Mouse (Mus musculus) CH12.LX (cell line): Measurements from ENCODE around the gene Mcl1. TPM values are rescaled to one million over a fixed set of nuclear protein-coding genes. Genes with fewer than 3 reads are reported as not detected.

Experiments
- DNase-seq: peaks from one replicate; pipeline ENCODE4 v3.0.0-alpha.2; 2013; ENCODE audit errors: extremely low read depth
- H3K27ac ChIP-seq: 2 replicates; pipeline ENCODE4 v1.5.1; 2012; ENCODE audit warnings: low read depth, mild to moderate bottlenecking, control low read depth, moderate library complexity; ENCODE audit not compliant: insufficient read depth
- H3K27me3 ChIP-seq: replicated peaks from 2 replicates; pipeline ENCODE3; 2012; ENCODE audit warnings: inconsistent platforms
- H3K36me3 ChIP-seq, 2 experiments: replicated peaks in 1 of 2; 2 replicates each; pipeline versions ENCODE3 to v1.6.1; 2012; ENCODE audit warnings: inconsistent platforms in 1 of 2, low read length in 1 of 2, mild to moderate bottlenecking in 1 of 2, mixed read lengths in 1 of 2, moderate library complexity in 1 of 2; ENCODE audit not compliant: control insufficient read depth in 1 of 2, insufficient read depth in 1 of 2
- H3K4me1 ChIP-seq, 2 experiments: 2 replicates each; pipeline ENCODE4 v1.6.1; 2012; ENCODE audit warnings: inconsistent platforms in 1 of 2, moderate library complexity in 1 of 2; ENCODE audit not compliant: insufficient read depth in 2 of 2, control insufficient read depth in 1 of 2
- H3K4me2 ChIP-seq: 2 replicates; pipeline ENCODE4 v1.6.1; 2012; ENCODE audit warnings: low read depth, mild to moderate bottlenecking, control low read depth; ENCODE audit not compliant: poor library complexity, insufficient read depth, severe bottlenecking
- H3K4me3 ChIP-seq, 3 experiments: fragments of 150-350 bp in 1 of 3; sonication (generic) in 1 of 3; replicated peaks in 1 of 3; 2 replicates each; pipeline versions ENCODE3 to v1.5.1; 2011 to 2012; ENCODE audit warnings: low read depth in 2 of 3, low read length in 2 of 3, mild to moderate bottlenecking in 2 of 3, moderate library complexity in 2 of 3, control low read depth in 1 of 3, improper control_type of control experiment in 1 of 3, inconsistent platforms in 1 of 3, mixed read lengths in 1 of 3; ENCODE audit not compliant: poor library complexity in 1 of 3
- H3K79me2 ChIP-seq: replicated peaks from 2 replicates; pipeline ENCODE4 v1.6.1; 2012; ENCODE audit warnings: mild to moderate bottlenecking, moderate library complexity; ENCODE audit not compliant: control insufficient read depth, poor library complexity, insufficient read depth, severe bottlenecking; ENCODE audit errors: extremely low read depth
- H3K9ac ChIP-seq: 2 replicates; pipeline ENCODE4 v1.6.1; 2012; ENCODE audit warnings: low read depth, mild to moderate bottlenecking, control low read depth, moderate library complexity; ENCODE audit not compliant: insufficient read depth
- H3K9me3 ChIP-seq: replicated peaks from 2 replicates; pipeline ENCODE3; 2012; ENCODE audit warnings: low read length, inconsistent platforms, mixed read lengths
- CHD1 ChIP-seq: IDR thresholded peaks from 2 replicates; pipeline ENCODE4 v1.6.1; 2012; ENCODE audit warnings: low read depth, low read length, improper control_type of control experiment, inconsistent platforms
- CHD2 ChIP-seq: IDR thresholded peaks from 2 replicates; pipeline ENCODE4 v1.6.1; 2011; ENCODE audit warnings: low read length, improper control_type of control experiment
- CTCF ChIP-seq, 2 experiments: IDR thresholded peaks in 1 of 2; conservative IDR thresholded peaks in 1 of 2; 2 replicates each; pipeline ENCODE4 v1.5.1; 2011 to 2012; ENCODE audit warnings: low read depth in 2 of 2, low read length in 2 of 2, improper control_type of control experiment in 1 of 2, inconsistent platforms in 1 of 2, mild to moderate bottlenecking in 1 of 2, moderate library complexity in 1 of 2
- E2F4 ChIP-seq: IDR thresholded peaks from 2 replicates; pipeline ENCODE4 v1.6.1; 2011; ENCODE audit warnings: low read depth, low read length, improper control_type of control experiment; ENCODE audit not compliant: insufficient replicate concordance
- ELF1 ChIP-seq: IDR thresholded peaks from 2 replicates; pipeline ENCODE4 v1.6.1; 2014; ENCODE audit warnings: low read depth, mild to moderate bottlenecking, inconsistent platforms, low read length, improper control_type of control experiment
- EP300 ChIP-seq: IDR thresholded peaks from 2 replicates; pipeline ENCODE4 v1.6.1; 2011; ENCODE audit warnings: low read length, improper control_type of control experiment
- ETS1 ChIP-seq: conservative IDR thresholded peaks from 2 replicates; pipeline ENCODE4 v1.6.1; 2012; ENCODE audit warnings: low read depth, mild to moderate bottlenecking, inconsistent platforms, low read length, improper control_type of control experiment, moderate library complexity
- GABPA ChIP-seq: IDR thresholded peaks from 2 replicates; pipeline ENCODE4 v1.6.1; 2012; ENCODE audit warnings: low read depth, low read length, improper control_type of control experiment, inconsistent platforms; ENCODE audit not compliant: insufficient replicate concordance
- HCFC1 ChIP-seq: IDR thresholded peaks from 2 replicates; pipeline ENCODE4 v1.6.1; 2012; ENCODE audit warnings: low read depth, mild to moderate bottlenecking, inconsistent platforms, low read length, improper control_type of control experiment
- JUND ChIP-seq: conservative IDR thresholded peaks from 2 replicates; pipeline ENCODE4 v1.6.1; 2011; ENCODE audit warnings: low read depth, low read length, improper control_type of control experiment
- KAT2A ChIP-seq: IDR thresholded peaks from 2 replicates; pipeline ENCODE4 v1.6.1; 2012; ENCODE audit warnings: low read length, improper control_type of control experiment, inconsistent platforms; ENCODE audit not compliant: insufficient replicate concordance
- MAFK ChIP-seq: IDR thresholded peaks from 2 replicates; pipeline ENCODE4 v1.6.1; 2011; ENCODE audit warnings: low read length, improper control_type of control experiment; ENCODE audit not compliant: insufficient replicate concordance
- MAX ChIP-seq: IDR thresholded peaks from 2 replicates; pipeline ENCODE4 v1.6.1; 2011; ENCODE audit warnings: low read length, improper control_type of control experiment
- MAZ ChIP-seq: IDR thresholded peaks from 2 replicates; pipeline ENCODE4 v1.6.1; 2012; ENCODE audit warnings: low read depth, mild to moderate bottlenecking, inconsistent platforms, low read length, improper control_type of control experiment, moderate library complexity
- MEF2A ChIP-seq: IDR thresholded peaks from 2 replicates; pipeline ENCODE4 v1.6.1; 2014; ENCODE audit warnings: low read depth, mild to moderate bottlenecking, inconsistent platforms, low read length, improper control_type of control experiment, borderline replicate concordance
- MYC ChIP-seq: IDR thresholded peaks from 2 replicates; pipeline ENCODE4 v1.6.1; 2011; ENCODE audit warnings: low read depth, mild to moderate bottlenecking, improper control_type of control experiment, low read length
- NELFE ChIP-seq: IDR thresholded peaks from 2 replicates; pipeline ENCODE4 v1.6.1; 2011; ENCODE audit warnings: low read depth, low read length, improper control_type of control experiment
- POLR2A ChIP-seq: IDR thresholded peaks from 2 replicates; pipeline ENCODE4 v1.6.1; 2011; ENCODE audit warnings: low read depth, mild to moderate bottlenecking, improper control_type of control experiment, low read length
- POLR2AphosphoS2 ChIP-seq: IDR thresholded peaks from 2 replicates; pipeline ENCODE4 v1.6.1; 2011; ENCODE audit warnings: low read depth, low read length, improper control_type of control experiment
- RAD21 ChIP-seq: IDR thresholded peaks from 2 replicates; pipeline ENCODE4 v1.6.1; 2011; ENCODE audit warnings: low read depth, mild to moderate bottlenecking, low read length, improper control_type of control experiment, moderate library complexity
- SIN3A ChIP-seq: IDR thresholded peaks from 2 replicates; pipeline ENCODE4 v1.6.1; 2012; ENCODE audit warnings: low read length, improper control_type of control experiment, inconsistent platforms
- SMC3 ChIP-seq: IDR thresholded peaks from 2 replicates; pipeline ENCODE4 v1.6.1; 2011; ENCODE audit warnings: low read depth, low read length, improper control_type of control experiment
- TBP ChIP-seq: conservative IDR thresholded peaks from 2 replicates; pipeline ENCODE4 v1.6.1; 2011; ENCODE audit warnings: low read depth, low read length, improper control_type of control experiment
- UBTF ChIP-seq: IDR thresholded peaks from 2 replicates; pipeline ENCODE4 v1.6.1; 2012; ENCODE audit warnings: low read depth, mild to moderate bottlenecking, inconsistent platforms, low read length, improper control_type of control experiment, moderate library complexity
- USF1 ChIP-seq: IDR thresholded peaks from 2 replicates; pipeline ENCODE4 v1.6.1; 2014; ENCODE audit warnings: low read depth, mild to moderate bottlenecking, inconsistent platforms, low read length, improper control_type of control experiment
- USF2 ChIP-seq: conservative IDR thresholded peaks from 2 replicates; pipeline ENCODE4 v1.6.1; 2011; ENCODE audit warnings: low read depth, low read length, improper control_type of control experiment
- ZC3H11A ChIP-seq: IDR thresholded peaks from 2 replicates; pipeline ENCODE4 v1.6.1; 2012; ENCODE audit warnings: low read depth, mild to moderate bottlenecking, inconsistent platforms, low read length, improper control_type of control experiment
- ZKSCAN1 ChIP-seq: IDR thresholded peaks from 2 replicates; pipeline ENCODE4 v1.6.1; 2012; ENCODE audit warnings: low read depth, inconsistent platforms, low read length, improper control_type of control experiment, borderline replicate concordance
- ZMIZ1 ChIP-seq: IDR thresholded peaks from 2 replicates; pipeline ENCODE4 v1.6.1; 2012; ENCODE audit warnings: low read depth, mild to moderate bottlenecking, inconsistent platforms, low read length, improper control_type of control experiment
- ZNF384 ChIP-seq: IDR thresholded peaks from 2 replicates; pipeline ENCODE4 v1.6.1; 2012; ENCODE audit warnings: low read depth, low read length, improper control_type of control experiment, inconsistent platforms
- dilution Hi-C: fragments of 300-500 bp; cut with MboI; formaldehyde crosslinking; loops from 2 replicates; pipeline ENCODE4 v1.14.3; 2020; ENCODE audit warnings: low sequenced_read_pairs; ENCODE audit not compliant: extremely low pct_unique_long_range_greater_than_20kb, extremely low pct_ligation_motif_present
- in situ Hi-C: fragments of 300-500 bp; cut with MboI; formaldehyde crosslinking; loops from 3 replicates; pipeline ENCODE4 v1.14.3; 2019; ENCODE audit warnings: low sequenced_read_pairs, low pct_ligation_motif_present, low pct_unique_long_range_greater_than_20kb, mixed read lengths
- polyA plus RNA-seq: library from polyadenylated mRNA; unstranded; fragments of >175 nt; gene quantifications from 2 replicates; pipeline ENCODE4 v1.2.1, GENCODE M21; 2012; ENCODE audit warnings: low read depth; ENCODE audit not compliant: insufficient read length
- total RNA-seq, 2 experiments: library from RNA; depleted of rRNA; stranded (reverse); fragments of 300-350 nt in 1 of 2; fragments of >200 nt in 1 of 2; gene quantifications; 2 replicates each; pipeline ENCODE4 v1.2.3; 2012 to 2014

The Mcl1 gene
- total and polyA plus RNA-seq, 3 experiments, result 95.9 to 225 (median 188) TPM

DNA sequence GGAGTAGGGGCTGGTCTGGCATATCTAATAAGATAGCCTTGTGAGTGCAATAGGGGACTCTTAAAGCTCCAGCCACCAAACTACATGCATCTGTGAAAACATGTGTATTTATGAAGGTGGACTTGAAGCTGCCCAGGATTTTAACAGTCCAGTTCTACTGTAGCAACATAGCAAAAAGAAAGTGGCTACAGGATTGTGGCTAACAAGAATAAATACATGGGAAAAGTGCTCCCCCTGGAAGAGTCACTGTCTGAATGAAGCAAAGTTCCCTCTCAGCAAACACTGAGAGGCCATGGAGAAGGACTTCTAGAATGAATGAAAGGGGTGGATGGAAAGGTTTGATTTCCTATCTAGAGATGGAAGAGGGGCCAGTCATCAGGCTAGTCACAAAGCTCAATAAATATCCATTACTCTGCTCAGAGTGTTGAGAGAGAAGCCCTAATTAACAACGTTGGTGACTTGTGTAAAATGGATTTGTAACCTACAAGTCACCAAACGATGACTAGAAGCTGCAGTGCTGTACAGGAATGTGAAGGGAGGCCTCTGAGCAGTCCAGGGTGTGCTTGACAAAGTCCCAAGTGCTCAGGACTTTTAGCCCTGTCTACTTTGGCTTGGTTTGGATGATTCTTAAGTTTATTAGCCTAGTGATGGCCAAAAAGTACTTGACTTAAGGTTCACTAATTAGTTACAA, 2.3 kb downstream of the Mcl1 start:
- no peak for DNase-seq
- TF ChIP-seq CHD2 (0 out of 2 replicates have a peak, but pooled peaks have one; percentile 16), USF1 (no peak), GABPA (no peak), POLR2AphosphoS2 (no peak), UBTF (no peak), ZMIZ1 (peak; percentile 57; the same call in 1 of the 2 replicates), HCFC1 (no peak), SMC3 (no peak), JUND (no peak), TBP (no peak), MAZ (no peak), MAX (no peak), MEF2A (no peak), USF2 (no peak), SIN3A (peak; percentile 76; the same call in 1 of the 2 replicates), E2F4 (no peak), KAT2A (no peak), ZC3H11A (no peak), CTCF (conservative IDR thresholded peaks at IDR 0.05 in 1 of 2, IDR thresholded peaks at IDR 0.05 in 1 of 2; ENCODE audit: low read depth in 2 of 2, low read length in 2 of 2) (peak in 1 of 2 experiments; percentile 1; a peak in 1 of 4 replicates), RAD21 (no peak), ZKSCAN1 (no peak), MYC (no peak), ETS1 (peak; percentile 9; the same call in 1 of the 2 replicates), CHD1 (no peak; the same call in 1 of the 2 replicates), ELF1 (no peak), POLR2A (no peak; the same call in 1 of the 2 replicates), EP300 (no peak), ZNF384 (no peak), NELFE (no peak), MAFK (no peak)
- H3K36me3 ChIP-seq, result peaks cover 34 to 55% of the 10 kb centered on the region in 2 experiments
- H3K27ac ChIP-seq, result peak overlapping the region; percentile 34; the same call in 1 of the 2 replicates
- dilution Hi-C loops, result no loop called here
- in situ Hi-C loops, result no loop called here
- peaks cover 67% of the 10 kb centered on the region for H3K79me2 ChIP-seq
- peak overlapping the region; percentile 93 for H3K4me2 ChIP-seq
- no peaks in the 10 kb centered on the region for H3K9me3 ChIP-seq
- peak overlapping the region; percentile 97 for H3K9ac ChIP-seq
- H3K4me3 ChIP-seq, result peak overlapping the region; percentile 91 to 98 (median 91)
- no peaks in the 10 kb centered on the region for H3K27me3 ChIP-seq
- peaks cover 7 to 52% of the 10 kb centered on the region in 2 experiments for H3K4me1 ChIP-seq
